Mouse (Mus musculus) effector memory CD4-positive, alpha-beta T cell, adult 5 months (primary cell): ENCODE measurements around the gene Ovgp1. TPM values are rescaled to one million over a fixed set of nuclear protein-coding genes. Genes with fewer than 3 reads are reported as not detected.

Experiments
- polyA plus RNA-seq: library from polyadenylated mRNA; unstranded; fragments of 100-300 nt; shearing (Covaris generic); gene quantifications from one replicate; pipeline ENCODE4 v1.2.1, GENCODE M21; 2017

The Ovgp1 gene
- polyA plus RNA-seq = 6.1 TPM

GRCm38 (mm10) chr3:105973411-105973810 lies at the start of gene Ovgp1:
Ovgp1 (plus strand) TSS chr3:105973711.

DNA sequence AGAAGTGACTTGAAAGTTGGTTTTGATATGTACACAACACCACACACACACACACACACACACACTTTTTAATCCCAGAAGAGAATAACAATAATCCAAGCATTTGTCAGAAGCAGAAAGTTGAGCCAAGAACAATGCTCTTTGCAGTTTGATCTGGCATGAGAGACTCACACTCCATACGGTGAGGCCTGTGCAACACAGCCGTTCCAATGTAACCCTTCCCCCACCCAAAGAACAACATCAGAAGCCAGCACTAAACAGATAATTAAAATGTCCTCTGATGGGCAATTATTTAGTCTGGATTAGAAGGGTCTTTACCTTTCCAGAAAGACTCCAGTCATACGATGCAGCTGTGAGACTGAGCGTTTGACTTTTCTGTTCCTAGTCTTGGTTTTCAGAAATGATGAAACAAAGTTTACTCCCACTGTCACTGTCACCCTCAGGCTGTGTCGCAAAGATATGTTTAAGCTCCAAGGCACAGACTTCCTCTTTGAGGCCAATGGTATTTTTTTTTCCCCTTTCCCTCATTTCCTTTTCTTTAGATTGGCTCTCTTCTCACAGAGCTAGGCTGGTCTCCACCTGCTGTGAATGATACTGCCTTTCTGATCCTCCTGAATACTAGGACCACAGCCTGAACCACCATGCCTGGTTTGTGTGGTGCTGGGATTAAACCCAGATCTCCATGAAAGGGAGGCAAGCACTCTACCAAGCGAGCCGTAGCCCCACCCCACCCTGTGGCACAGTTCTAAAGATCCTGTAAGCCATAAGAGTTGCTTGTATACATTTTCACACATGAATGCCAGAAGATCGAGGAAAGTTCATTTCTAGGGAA lies 41.1 kb upstream of the Ovgp1 start, which contains the start of gene I830077J02Rik:
Gene I830077J02Rik (minus strand): TSS at position 425 of the 832 bp plus-strand sequence.

GRCm38 (mm10) chr3:105958974-105959580 lies 14.4 kb upstream of the Ovgp1 start, which contains the start of gene Wdr77:
Wdr77 (plus strand) TSS chr3:105959369.

DNA sequence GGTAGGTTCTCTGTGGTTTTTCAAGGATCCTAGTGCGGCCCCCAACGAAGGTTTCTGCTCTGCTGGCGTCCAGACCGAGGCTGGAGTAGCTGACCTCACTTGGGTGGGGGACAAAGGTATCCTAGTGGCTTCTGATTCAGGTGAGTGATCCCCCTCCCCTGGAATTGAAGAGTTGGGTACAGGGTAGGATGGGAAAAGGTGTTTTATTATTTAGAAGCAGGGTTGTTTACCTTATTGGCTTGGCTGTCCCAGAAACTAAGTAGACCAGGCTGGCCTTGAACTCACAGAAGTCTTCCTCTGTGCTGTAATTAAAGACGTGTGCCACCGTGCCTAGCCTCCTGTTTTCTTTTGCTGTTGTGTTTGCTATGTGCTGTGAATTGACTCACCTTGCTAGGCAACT lies 13.5 kb upstream of the Ovgp1 start, which contains the start of gene Atp5f1:
Gene Atp5f1 (minus strand): TSS at position 101 of the 400 bp plus-strand sequence.

DNA sequence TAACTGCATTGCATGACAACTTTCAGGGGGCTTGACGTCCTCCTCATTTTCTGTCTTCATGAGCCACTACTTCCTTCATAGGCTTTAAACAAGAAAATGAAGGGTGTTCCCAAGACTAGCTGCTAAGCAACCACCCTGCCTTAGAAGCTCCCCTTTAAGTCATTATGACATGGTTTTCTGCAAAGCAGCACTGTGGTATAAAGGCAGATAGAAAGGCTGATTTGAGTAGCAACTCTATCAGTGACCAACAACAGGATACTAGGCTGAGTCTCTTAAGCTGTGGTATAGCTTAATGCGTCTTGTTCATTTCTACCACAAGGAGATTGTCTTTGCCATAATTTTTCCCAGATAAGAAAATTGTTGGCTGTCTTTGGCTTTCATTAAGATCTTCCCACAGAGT lies 41.0 kb downstream of the Ovgp1 start, which contains the start of gene Pifo:
Gene Pifo (minus strand): TSS at position 101 of the 400 bp plus-strand sequence.

DNA sequence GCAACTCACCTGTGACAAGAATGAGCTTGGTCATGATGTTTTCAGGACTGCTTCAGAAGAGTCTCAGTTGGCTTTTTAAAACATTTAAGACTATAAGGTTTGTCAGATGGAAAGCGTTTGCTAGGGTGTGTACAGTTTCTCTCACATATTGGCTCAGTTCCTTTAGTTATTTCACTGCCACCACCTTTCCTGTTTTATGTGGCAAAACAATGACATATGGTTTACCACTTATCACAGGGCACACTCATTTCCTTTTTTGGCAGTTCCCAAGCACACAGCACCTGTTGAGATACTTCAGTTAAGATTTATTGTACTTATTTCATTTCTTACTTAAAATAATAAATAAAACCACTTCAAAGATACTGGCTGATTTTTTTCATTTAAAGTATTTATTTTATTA lies 59.3 kb downstream of the Ovgp1 start, which contains the start of gene Chil5:
Gene Chil5 (minus strand): TSS at position 34 of the 400 bp plus-strand sequence.

Other genes starting within 250 kb of the Ovgp1 start
- 228 TPM for gene Rap1a, start 172.4 kb upstream of the Ovgp1 start, polyA plus RNA-seq
- not detected for gene Adora3, start 102.9 kb upstream of the Ovgp1 start, polyA plus RNA-seq
- gene Tmigd3, start 102.8 kb upstream of the Ovgp1 start, polyA plus RNA-seq = not detected
- gene I830077J02Rik, start 41.0 kb upstream of the Ovgp1 start, polyA plus RNA-seq = 0.51 TPM
- gene Wdr77, start 14.3 kb upstream of the Ovgp1 start, polyA plus RNA-seq = 48.0 TPM
- gene Atp5f1, start 13.6 kb upstream of the Ovgp1 start, polyA plus RNA-seq = 248 TPM
- gene Pifo, start 40.9 kb downstream of the Ovgp1 start, polyA plus RNA-seq = 3.7 TPM
- 2.5 TPM for gene Chil5, start 59.1 kb downstream of the Ovgp1 start, polyA plus RNA-seq
- 0.25 TPM for gene Chia1, start 139.5 kb downstream of the Ovgp1 start, polyA plus RNA-seq
- gene Chil3, start 193.9 kb downstream of the Ovgp1 start, polyA plus RNA-seq = not detected
- not detected for gene Chil4, start 245.8 kb downstream of the Ovgp1 start, polyA plus RNA-seq